Mouse (Mus musculus): ENCODE results near the gene Spryd3.

The Spryd3 gene

DNA sequence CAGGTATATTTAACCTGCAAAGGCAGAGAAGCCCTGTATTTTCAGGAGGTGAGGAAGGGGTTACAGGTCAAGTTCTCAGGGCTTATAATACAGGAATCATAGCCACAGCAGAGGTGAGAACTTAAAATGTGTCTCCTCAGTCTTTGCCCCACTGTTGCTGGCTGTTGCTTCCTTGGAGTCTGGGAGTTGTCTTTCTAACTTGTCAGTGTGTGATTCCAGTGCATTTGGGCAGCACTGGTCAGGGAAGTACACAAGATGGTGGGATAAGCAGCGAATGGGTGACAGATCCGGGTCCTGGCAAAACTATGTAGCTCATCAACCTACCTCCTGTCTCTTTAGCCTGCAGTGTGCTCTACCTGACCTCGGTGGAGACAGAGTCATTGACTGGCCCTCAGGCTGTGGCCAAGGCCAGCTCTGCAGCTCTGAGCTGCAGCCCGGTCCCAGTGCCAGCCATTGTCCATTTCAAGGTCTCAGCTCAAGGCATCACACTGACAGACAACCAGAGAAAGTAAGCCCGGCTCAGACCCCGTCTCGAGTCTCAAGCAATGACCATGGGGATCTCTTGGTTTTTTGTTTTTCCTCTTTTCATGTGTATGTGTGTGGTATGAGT is 21.3 kb downstream of the Spryd3 start:
- no peak for DNase-seq (ENCODE audit: low spot score in 2 of 2)

GRCm38 (mm10) chr15:102113674-102114073 is 22.4 kb downstream of the Spryd3 start:
- no peak for DNase-seq (ENCODE audit: low spot score in 2 of 2)

GRCm38 (mm10) chr15:102112827-102113226 is 23.2 kb downstream of the Spryd3 start:
- DNase-seq (ENCODE audit: low spot score in 2 of 2) = no peak

DNA sequence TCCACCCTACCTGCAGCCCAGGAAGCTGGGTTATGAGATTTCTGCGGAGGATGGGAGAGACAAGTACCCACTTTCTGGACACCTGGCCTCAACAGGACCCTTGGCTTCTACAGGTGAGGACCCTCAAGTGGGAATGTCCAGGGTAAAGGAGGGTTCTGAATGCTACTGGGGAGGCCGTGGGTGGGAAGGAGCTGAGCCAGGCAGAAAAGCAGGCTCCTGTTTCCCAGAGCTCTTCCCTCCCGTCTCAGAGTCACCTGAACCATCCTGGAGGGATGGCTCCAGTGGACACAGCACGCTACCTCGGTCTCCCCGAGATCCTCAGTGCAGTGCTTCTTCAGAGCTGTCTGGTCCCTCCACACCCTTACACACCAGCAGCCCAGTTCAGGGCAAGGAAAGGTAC is 23.9 kb downstream of the Spryd3 start:
- no peak for DNase-seq (ENCODE audit: low spot score in 2 of 2)

DNA sequence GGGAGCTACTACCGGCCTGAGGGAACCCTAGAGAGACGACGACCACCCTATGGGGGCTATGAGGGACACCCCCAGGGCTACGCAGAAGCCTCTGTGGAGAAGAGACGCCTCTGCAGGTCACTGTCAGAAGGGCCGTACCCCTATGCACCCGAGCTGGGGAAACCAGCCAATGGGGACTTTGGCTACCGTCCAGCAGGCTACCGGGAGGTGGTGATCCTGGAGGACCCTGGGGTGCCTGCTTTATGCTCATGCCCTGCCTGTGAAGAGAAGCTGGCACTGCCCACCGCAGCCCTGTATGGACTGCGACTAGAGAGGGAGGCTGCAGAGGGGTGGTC is 24.6 kb downstream of the Spryd3 start:
- no peak for DNase-seq (ENCODE audit: low spot score in 2 of 2)

- no peak for DNase-seq (ENCODE audit: low spot score in 2 of 2)
Observed at GRCm38 (mm10) chr15:102110701-102111494, 25.1 kb downstream of the Spryd3 start.

DNA sequence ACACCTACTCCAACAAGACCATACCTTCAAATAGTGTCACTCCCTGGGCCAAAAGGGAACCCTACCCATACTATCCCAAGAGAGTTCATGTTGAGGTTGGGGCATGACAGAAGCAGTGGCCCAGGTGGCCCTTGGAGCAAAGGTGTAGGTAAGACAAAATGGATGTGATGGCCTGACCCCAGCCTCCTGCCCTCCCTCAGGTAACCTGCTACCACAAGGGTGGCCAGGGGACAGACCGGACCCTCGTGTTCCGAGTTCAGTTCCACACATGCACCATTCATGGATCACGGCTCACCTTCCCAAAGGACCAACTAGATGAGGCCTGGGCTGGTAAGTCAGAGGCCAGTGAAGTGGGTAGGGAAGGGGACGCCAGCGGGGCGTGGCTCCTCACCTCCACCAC is 25.8 kb downstream of the Spryd3 start:
- no peak for DNase-seq (ENCODE audit: low spot score in 2 of 2)

DNA sequence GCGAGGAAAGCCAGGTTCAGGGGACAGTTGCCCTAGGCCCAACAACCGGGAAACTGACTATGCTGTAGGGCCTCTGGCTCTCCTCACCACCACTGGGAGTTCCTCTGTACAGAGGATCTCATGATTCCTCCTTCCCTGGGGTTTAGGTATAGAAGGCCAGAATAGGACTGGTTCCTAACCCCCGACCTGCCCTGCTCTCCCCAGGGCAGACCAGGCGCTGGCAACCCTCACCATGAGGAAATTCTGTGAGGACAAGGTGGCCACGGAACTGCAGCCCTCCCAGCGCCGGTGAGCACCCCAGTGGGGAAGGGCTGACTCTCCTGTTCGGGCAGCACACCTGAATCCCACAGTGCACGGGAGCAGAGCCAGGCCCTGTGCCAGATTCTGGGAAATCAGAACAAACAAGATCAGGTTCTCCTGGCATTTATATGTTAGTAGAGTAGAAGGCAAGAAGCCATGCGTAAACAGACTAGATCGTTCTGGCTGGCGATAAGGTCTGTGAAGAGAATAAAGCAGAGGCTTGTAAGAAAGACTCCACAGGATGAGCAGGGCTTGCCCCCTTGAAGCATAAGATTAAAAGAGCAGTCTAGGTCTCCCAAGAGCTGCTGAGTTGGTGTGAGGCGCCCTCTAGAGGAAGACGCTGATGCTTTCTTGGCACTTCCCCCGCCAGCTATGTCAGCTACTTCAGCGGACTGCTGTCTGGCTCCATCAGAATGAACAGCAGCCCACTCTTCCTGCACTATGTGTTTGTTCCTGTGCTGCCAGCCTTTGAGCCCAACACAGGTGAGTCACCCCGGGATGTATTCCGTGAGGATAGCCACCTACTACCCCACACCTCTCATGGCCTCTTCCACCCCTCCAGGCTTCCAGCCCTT is 27.1 kb downstream of the Spryd3 start:
- DNase-seq (ENCODE audit: low spot score in 2 of 2) = peak; percentile 61 to 80

DNA sequence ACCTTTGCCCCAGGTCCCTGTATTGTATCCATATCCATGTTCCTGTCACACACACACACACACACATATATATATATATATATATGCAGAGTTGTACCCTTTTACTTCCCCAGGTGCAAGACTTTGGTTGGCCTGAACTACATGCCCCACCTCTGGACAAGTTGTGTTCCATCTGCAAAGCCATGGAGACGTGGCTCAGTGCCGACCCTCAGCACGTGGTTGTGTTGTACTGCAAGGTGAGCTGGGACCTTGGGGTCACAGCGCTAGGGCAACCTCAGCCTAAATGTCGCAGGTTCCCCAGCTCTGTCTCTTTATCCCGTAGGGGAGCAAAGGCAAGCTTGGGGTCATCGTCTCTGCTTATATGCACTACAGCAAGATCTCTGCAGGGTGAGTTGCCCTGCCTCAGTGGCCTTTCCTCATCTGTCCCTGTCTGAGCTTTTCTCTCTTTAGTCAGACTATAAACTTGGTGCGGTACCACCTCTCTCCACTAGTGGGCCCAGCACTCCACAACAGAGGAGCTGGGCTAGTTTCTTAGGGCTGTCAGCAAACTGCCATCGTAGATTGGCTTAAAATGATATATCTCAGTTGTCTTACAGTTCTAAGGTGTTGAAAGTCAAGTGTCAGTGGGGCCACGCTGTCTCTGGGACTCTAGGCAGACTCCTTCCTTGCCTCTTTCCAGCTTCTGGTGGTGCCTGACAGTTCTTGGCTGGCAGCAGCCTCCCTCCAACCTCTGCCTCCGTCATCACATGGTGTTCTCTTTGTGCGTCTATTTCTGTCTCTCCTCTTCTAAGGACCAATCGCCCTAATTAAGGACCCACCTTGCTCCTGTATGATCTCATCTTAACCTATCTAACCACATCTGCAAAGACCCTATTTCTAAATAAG is 28.1 kb downstream of the Spryd3 start:
- DNase-seq (ENCODE audit: low spot score in 2 of 2) = peak; percentile 46 to 72

DNA sequence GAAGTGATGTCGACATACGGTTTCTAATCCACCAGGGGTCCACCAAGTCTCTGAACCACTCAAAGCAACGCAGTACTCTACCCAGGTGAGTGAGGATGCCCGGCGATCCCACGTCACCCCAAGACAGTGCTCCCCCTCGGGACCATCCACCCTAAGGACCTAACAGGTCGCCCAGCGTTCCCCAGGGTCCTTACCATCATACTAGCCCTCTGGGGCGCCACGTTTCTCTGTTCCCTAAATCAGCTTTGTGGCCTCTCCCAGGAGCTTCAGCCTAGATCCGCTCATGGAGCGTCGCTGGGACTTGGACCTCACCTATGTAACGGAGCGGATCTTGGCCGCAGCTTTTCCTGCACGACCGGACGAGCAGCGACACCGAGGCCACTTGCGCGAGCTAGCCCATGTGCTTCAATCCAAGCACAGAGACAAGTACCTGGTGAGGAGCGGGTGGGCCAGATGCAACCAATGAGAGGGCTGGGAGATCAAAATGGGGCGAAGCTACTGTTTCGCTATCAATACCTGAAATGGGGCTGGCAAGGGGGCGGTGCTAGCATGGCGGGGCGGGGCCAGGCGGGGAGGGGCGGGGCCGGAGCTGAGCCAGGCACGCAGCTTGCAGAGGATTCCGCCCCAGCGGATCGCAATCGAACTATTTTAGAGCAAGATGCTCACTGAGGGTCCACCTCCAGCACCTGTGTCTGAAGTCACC is 29.1 kb downstream of the Spryd3 start:
- no peak for DNase-seq (ENCODE audit: low spot score in 2 of 2)

GRCm38 (mm10) chr15:102105764-102106730 is 30.0 kb downstream of the Spryd3 start:
- peak; percentile 36 to 45 for DNase-seq (ENCODE audit: low spot score in 2 of 2)

DNA sequence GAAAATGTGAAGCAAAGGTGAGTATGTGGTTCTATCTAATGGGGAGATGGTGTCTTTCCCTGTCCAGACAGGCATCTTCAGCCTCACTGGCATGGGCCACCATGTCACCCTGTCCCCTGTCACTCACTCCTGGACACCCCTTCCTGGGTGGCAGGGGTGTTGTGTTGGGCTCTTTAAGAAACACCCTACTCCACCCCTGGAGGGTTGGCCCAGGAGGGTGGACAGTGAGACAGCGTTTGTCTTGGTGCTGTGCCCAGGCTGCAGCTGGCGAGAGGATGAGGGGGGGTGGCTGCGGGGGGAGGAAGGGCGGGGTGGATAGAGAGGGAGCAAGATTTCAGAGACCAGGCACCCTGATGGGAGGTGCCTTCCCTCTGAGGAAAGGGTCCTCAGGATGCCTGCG is 30.7 kb downstream of the Spryd3 start:
- DNase-seq (ENCODE audit: low spot score in 2 of 2) = no peak

- DNase-seq (ENCODE audit: low spot score in 2 of 2) = no peak
Observed at GRCm38 (mm10) chr15:102103947-102104555, 32.0 kb downstream of the Spryd3 start.

- no peak for DNase-seq (ENCODE audit: low spot score in 2 of 2)
Observed at GRCm38 (mm10) chr15:102103371-102103946, 32.6 kb downstream of the Spryd3 start.

GRCm38 (mm10) chr15:102102548-102103121 is 33.4 kb downstream of the Spryd3 start:
- no peak for DNase-seq (ENCODE audit: low spot score in 2 of 2)

- DNase-seq (ENCODE audit: low spot score in 2 of 2) = no peak
Observed at GRCm38 (mm10) chr15:102101672-102102541, 34.1 kb downstream of the Spryd3 start.

GRCm38 (mm10) chr15:102100996-102101671 is 34.9 kb downstream of the Spryd3 start:
- DNase-seq (ENCODE audit: low spot score in 2 of 2) = no peak

Data from thymus, postnatal 10 days (tissue).